Mouse (Mus musculus) cortical plate, adult 2 months (tissue): ENCODE measurements around the gene Tppp3.

ENCODE experiments used
- CTCF ChIP-seq: fragments of 200-500 bp; IDR thresholded peaks from 2 replicates; pipeline ENCODE4 v1.5.1; 2011; ENCODE audit warnings: mild to moderate bottlenecking, control low read depth, low read length; ENCODE audit not compliant: insufficient read depth; ENCODE audit errors: extremely low read depth
- POLR2A ChIP-seq: fragments of 200-500 bp; IDR thresholded peaks from 2 replicates; pipeline ENCODE4 v1.6.1; 2011; ENCODE audit warnings: mild to moderate bottlenecking, low read length, control low read depth; ENCODE audit not compliant: insufficient read depth; ENCODE audit errors: extremely low read depth

- no peak for TF ChIP-seq CTCF
- no peak for TF ChIP-seq POLR2A
Measured at GRCm38 (mm10) chr8:105448596-105448995, 22.7 kb downstream of the Tppp3 start.
